Mouse (Mus musculus): ENCODE measurements around the gene Rbm47. TPM values are rescaled to one million over a fixed set of nuclear protein-coding genes. Genes with fewer than 3 reads are reported as not detected.

Gene Rbm47
- polyA plus RNA-seq, 1 experiment: 24.9 TPM

DNA sequence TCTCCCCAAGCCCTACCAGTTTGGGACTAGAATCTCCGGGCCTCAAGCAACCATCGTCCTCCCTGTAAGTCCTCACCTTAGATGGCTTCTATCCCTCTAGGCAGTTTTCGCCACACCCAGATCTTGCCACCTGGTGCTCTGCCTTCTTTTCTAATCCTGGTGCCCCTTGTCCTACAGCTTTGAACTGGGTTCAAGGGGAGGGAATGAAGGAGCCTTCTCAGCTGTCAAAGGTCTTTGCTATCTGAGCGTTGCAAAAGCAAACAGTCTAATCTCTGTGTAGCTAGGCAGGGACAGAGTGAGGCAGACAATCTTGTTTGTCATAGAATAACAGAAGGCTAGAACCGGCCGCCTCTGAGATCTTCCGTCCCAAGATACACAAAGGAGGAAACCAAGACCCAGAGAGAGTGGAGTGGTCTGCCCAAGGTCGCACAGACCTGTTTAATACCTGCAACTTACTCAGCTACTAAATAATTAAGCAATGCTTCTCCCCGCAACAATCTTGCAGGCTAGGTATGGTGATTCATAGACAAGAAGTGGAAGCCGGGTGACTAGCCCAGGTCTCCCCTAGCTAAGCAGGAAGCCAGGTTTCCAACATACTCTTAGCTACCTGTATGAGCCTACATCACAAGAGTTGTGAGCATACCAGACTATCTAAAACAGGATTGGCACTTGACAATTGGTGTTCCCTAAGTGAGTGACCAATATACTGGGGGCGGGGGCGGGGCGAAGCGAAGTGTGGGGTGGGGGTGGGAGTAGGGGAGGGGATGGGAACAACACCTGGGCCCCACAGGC is 168.6 kb downstream of the Rbm47 start, which contains the start of gene 9130230L23Rik:
Gene 9130230L23Rik, minus strand, starts transcription at position 152 of the 792 bp plus-strand sequence.
- Histone ChIP-seq H3K27me3 (ENCODE audit: control insufficient read depth, insufficient read depth, low read length) (no peaks in the 10 kb centered on the region), H3K36me3 (ENCODE audit: control insufficient read depth, insufficient read depth, low read length) (no peaks in the 10 kb centered on the region), H3K4me3 (ENCODE audit: control insufficient read depth, low read depth, low read length) (no peak within 1 kb of the TSS), H3K4me1 (ENCODE audit: control insufficient read depth, insufficient read depth, low read length) (peaks cover 9% of the 10 kb centered on the region; the same call in 1 of the 2 replicates), H3K27ac (ENCODE audit: control insufficient read depth, insufficient read depth, low read depth, low read length) (no peak within 1 kb of the TSS)
- TF ChIP-seq CTCF (IDR thresholded peaks at IDR 0.05; ENCODE audit: control insufficient read depth, insufficient read depth, insufficient replicate concordance, low read depth, low read length): no peak
- no peak for TF ChIP-seq POLR2A (IDR thresholded peaks at IDR 0.05; ENCODE audit: control insufficient read depth, low read depth, low read length)

DNA sequence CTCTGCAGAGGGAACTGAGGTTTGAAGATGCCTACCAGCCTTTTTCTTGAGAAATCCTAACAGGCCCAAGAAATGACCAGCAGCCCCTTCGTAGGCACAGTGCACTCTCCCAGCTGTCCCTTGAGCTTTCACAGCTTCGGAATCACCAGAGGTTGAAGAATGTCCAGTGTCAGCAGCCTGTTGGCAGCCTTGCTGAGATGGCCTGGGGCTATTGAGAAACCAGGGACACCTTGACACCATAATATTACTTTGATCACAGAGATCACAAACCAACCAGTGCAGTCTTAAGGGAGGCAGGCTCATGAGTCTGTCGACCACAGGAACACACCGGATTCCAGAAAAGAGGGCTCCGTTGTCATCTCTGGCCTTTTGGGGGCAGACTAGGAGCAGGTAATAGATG is 171.7 kb downstream of the Rbm47 start:
- H3K4me1 ChIP-seq (ENCODE audit: control insufficient read depth, insufficient read depth, low read length): peaks cover 7% of the 10 kb centered on the region; the same call in 1 of the 2 replicates
- H3K27ac ChIP-seq (ENCODE audit: control insufficient read depth, insufficient read depth, low read depth, low read length): no peak overlapping the region
- no peak overlapping the region for H3K4me3 ChIP-seq (ENCODE audit: control insufficient read depth, low read depth, low read length)
- no peaks in the 10 kb centered on the region for H3K36me3 ChIP-seq (ENCODE audit: control insufficient read depth, insufficient read depth, low read length)
- no peak for TF ChIP-seq CTCF (IDR thresholded peaks at IDR 0.05; ENCODE audit: control insufficient read depth, insufficient read depth, insufficient replicate concordance, low read depth, low read length)
- TF ChIP-seq POLR2A (IDR thresholded peaks at IDR 0.05; ENCODE audit: control insufficient read depth, low read depth, low read length): no peak
- no peaks in the 10 kb centered on the region for H3K27me3 ChIP-seq (ENCODE audit: control insufficient read depth, insufficient read depth, low read length)

DNA sequence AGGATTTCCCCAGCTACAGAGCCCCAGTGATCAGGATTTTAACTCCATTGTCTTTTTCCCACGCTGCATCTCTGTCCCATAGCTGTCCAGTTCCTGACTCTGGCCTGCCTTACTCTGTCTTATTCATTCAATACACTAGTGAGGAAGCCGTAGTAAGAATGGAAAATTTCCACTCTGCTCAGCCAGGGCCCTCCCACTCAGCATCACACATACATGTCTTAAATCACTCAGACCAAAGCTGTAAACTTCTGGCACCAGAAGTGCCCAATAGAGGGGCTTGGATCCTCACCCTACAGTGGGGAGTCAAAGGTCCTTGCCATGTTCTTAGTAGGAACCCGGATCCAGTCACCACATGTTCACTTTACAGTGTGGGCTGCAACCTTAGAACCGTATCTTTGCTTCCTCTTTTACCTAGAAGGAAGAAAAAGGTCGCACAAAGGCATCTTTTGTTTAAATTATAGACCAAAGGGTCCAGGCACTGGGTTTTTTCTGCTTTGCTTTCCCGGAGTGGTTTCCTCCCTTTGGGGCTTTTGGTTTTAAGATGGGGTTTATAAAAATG is 172.3 kb downstream of the Rbm47 start:
- TF ChIP-seq CTCF (IDR thresholded peaks at IDR 0.05; ENCODE audit: control insufficient read depth, insufficient read depth, insufficient replicate concordance, low read depth, low read length): no peak
- no peak for TF ChIP-seq POLR2A (IDR thresholded peaks at IDR 0.05; ENCODE audit: control insufficient read depth, low read depth, low read length)
- Histone ChIP-seq H3K36me3 (ENCODE audit: control insufficient read depth, insufficient read depth, low read length) (no peaks in the 10 kb centered on the region), H3K4me1 (ENCODE audit: control insufficient read depth, insufficient read depth, low read length) (peaks cover 7% of the 10 kb centered on the region; the same call in 1 of the 2 replicates), H3K27ac (ENCODE audit: control insufficient read depth, insufficient read depth, low read depth, low read length) (no peak overlapping the region), H3K27me3 (ENCODE audit: control insufficient read depth, insufficient read depth, low read length) (no peaks in the 10 kb centered on the region), H3K4me3 (ENCODE audit: control insufficient read depth, low read depth, low read length) (no peak overlapping the region)

DNA sequence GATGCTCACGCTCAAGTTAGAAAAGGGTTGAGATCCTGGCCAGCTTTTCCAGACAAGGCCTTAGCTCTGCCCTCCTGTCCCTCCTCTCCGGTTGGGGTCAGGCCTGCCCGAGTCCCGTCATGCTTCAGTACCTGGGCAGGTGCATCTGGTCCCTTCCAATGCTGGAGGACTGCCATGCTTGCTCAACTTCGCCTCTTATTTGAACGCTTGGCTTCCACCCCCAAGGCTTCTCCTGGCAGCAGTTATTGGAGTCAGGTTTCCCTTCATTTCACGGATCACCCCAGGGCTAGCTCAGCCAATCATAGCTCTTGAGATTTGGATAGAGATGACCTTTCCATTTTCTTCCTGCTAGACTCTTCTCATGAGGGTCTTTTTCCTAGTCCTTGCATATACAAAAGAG is 172.8 kb downstream of the Rbm47 start:
- Histone ChIP-seq H3K27ac (ENCODE audit: control insufficient read depth, insufficient read depth, low read depth, low read length) (no peak overlapping the region), H3K36me3 (ENCODE audit: control insufficient read depth, insufficient read depth, low read length) (no peaks in the 10 kb centered on the region), H3K4me3 (ENCODE audit: control insufficient read depth, low read depth, low read length) (no peak overlapping the region), H3K4me1 (ENCODE audit: control insufficient read depth, insufficient read depth, low read length) (peaks cover 5% of the 10 kb centered on the region; the same call in 1 of the 2 replicates), H3K27me3 (ENCODE audit: control insufficient read depth, insufficient read depth, low read length) (no peaks in the 10 kb centered on the region)
- TF ChIP-seq CTCF (IDR thresholded peaks at IDR 0.05; ENCODE audit: control insufficient read depth, insufficient read depth, insufficient replicate concordance, low read depth, low read length): no peak
- TF ChIP-seq POLR2A (IDR thresholded peaks at IDR 0.05; ENCODE audit: control insufficient read depth, low read depth, low read length): no peak

DNA sequence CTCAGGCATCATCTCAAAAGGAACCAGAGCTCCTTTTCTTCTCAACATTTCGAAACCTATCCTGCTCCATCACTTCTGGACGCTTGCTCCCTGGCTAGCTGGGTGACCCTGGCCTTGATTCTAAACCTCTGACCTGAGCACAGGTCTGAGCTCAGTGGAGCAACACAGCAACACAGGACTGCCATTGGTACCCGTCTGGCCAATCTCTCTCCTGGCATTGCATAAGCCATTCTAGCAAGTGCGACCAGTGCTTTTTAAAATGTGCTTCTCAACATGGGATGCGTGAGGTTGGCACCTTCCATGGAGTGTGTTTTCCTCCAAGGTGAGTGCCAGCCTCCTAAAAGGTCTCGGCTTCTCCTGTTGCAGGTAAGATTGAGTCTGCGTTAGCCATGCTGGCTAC is 173.8 kb downstream of the Rbm47 start:
- TF ChIP-seq POLR2A (IDR thresholded peaks at IDR 0.05; ENCODE audit: control insufficient read depth, low read depth, low read length): no peak
- no peak for TF ChIP-seq CTCF (IDR thresholded peaks at IDR 0.05; ENCODE audit: control insufficient read depth, insufficient read depth, insufficient replicate concordance, low read depth, low read length)
- Histone ChIP-seq H3K36me3 (ENCODE audit: control insufficient read depth, insufficient read depth, low read length) (no peaks in the 10 kb centered on the region), H3K4me3 (ENCODE audit: control insufficient read depth, low read depth, low read length) (no peak overlapping the region), H3K27me3 (ENCODE audit: control insufficient read depth, insufficient read depth, low read length) (no peaks in the 10 kb centered on the region), H3K27ac (ENCODE audit: control insufficient read depth, insufficient read depth, low read depth, low read length) (no peak overlapping the region), H3K4me1 (ENCODE audit: control insufficient read depth, insufficient read depth, low read length) (no peaks in the 10 kb centered on the region)

DNA sequence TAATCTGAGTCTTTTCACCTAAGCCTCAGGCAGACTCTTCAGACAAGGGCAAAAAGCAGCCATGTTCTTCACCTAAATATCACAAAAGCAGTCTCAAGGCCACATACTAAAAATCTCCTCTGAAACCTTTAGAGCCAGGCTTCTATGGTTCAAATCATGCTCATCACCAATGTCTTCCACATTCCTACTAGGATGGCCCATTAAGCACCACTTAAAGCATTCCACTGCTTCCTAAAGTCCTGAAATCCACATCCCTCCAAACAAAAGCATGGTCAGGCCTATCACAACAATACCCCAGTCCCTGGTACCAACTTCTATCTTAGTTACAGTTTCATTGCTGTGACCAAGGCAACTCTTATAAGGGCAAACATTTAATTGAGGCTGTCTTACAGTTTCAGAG is 175.1 kb downstream of the Rbm47 start:
- H3K36me3 ChIP-seq (ENCODE audit: control insufficient read depth, insufficient read depth, low read length): no peaks in the 10 kb centered on the region
- no peaks in the 10 kb centered on the region for H3K27me3 ChIP-seq (ENCODE audit: control insufficient read depth, insufficient read depth, low read length)
- TF ChIP-seq CTCF (IDR thresholded peaks at IDR 0.05; ENCODE audit: control insufficient read depth, insufficient read depth, insufficient replicate concordance, low read depth, low read length): no peak
- no peak for TF ChIP-seq POLR2A (IDR thresholded peaks at IDR 0.05; ENCODE audit: control insufficient read depth, low read depth, low read length)
- H3K27ac ChIP-seq (ENCODE audit: control insufficient read depth, insufficient read depth, low read depth, low read length): no peak overlapping the region
- H3K4me3 ChIP-seq (ENCODE audit: control insufficient read depth, low read depth, low read length): no peak overlapping the region
- no peaks in the 10 kb centered on the region for H3K4me1 ChIP-seq (ENCODE audit: control insufficient read depth, insufficient read depth, low read length)

DNA sequence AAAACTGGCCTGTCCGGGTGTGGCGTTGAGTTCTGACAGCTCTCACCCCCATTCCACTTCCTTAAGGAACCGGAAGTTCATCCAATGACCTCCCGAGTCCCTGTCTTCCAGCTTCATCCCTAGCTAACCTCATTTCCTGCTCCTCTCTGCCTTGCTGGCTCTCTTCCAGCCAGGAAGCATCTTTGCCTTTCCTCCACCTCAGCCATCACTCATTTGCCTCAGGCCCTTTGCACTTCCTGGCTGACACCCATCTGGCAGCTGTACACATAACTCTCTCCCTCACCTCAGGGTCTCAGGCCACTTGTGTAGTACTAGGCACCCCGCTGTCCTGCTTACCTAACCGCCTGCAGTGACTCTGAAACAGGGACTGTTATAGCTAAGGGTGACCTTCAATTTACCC is 178.3 kb downstream of the Rbm47 start:
- TF ChIP-seq CTCF (IDR thresholded peaks at IDR 0.05; ENCODE audit: control insufficient read depth, insufficient read depth, insufficient replicate concordance, low read depth, low read length) (no peak), POLR2A (IDR thresholded peaks at IDR 0.05; ENCODE audit: control insufficient read depth, low read depth, low read length) (no peak)
- H3K27me3 ChIP-seq (ENCODE audit: control insufficient read depth, insufficient read depth, low read length): no peaks in the 10 kb centered on the region
- H3K4me3 ChIP-seq (ENCODE audit: control insufficient read depth, low read depth, low read length): no peak overlapping the region
- H3K4me1 ChIP-seq (ENCODE audit: control insufficient read depth, insufficient read depth, low read length): no peaks in the 10 kb centered on the region
- no peak overlapping the region for H3K27ac ChIP-seq (ENCODE audit: control insufficient read depth, insufficient read depth, low read depth, low read length)
- H3K36me3 ChIP-seq (ENCODE audit: control insufficient read depth, insufficient read depth, low read length): no peaks in the 10 kb centered on the region
